Mouse (Mus musculus) midbrain, embryonic 14.5 days (tissue): ENCODE measurements around the gene Prps1l1. TPM values are rescaled to one million over a fixed set of nuclear protein-coding genes. Genes with fewer than 3 reads are reported as not detected.

ENCODE experiments used
- ATAC-seq: fragments of 200-750 bp; cut with Nextera tagmentation; 2 replicates; pipeline ENCODE4 v1.8.0; 2017; ENCODE audit warnings: moderate number of reproducible peaks, moderate library complexity; ENCODE audit not compliant: low FRiP score, low TSS enrichment
- DNase-seq: peaks from one replicate; pipeline ENCODE4 v3.0.0-alpha.2; 2015
- H3K27ac ChIP-seq: fragments of 300-500 bp; sonication (generic); replicated peaks from 2 replicates; pipeline ENCODE4 v1.5.1; 2014; ENCODE audit warnings: mild to moderate bottlenecking, low read depth, low read length, moderate library complexity
- H3K27me3 ChIP-seq: fragments of 300-500 bp; sonication (generic); 2 replicates; pipeline ENCODE4 v1.6.1; 2014; ENCODE audit warnings: low read length, control low read depth, mixed read lengths; ENCODE audit not compliant: control insufficient read depth, insufficient read depth
- H3K36me3 ChIP-seq: fragments of 300-500 bp; sonication (generic); 2 replicates; pipeline ENCODE4 v1.6.1; 2014; ENCODE audit warnings: low read length, control low read depth; ENCODE audit not compliant: control insufficient read depth, insufficient read depth
- H3K4me1 ChIP-seq: fragments of 300-500 bp; sonication (generic); 2 replicates; pipeline ENCODE4 v1.6.1; 2014; ENCODE audit warnings: mild to moderate bottlenecking, antibody characterized with exemption, low read length, control low read depth; ENCODE audit not compliant: control insufficient read depth, insufficient read depth
- H3K4me2 ChIP-seq: fragments of 300-500 bp; sonication (generic); 2 replicates; pipeline ENCODE4 v1.6.1; 2014; ENCODE audit warnings: mild to moderate bottlenecking, low read length, moderate library complexity
- H3K4me3 ChIP-seq: fragments of 300-500 bp; sonication (generic); replicated peaks from 2 replicates; pipeline ENCODE4 v1.5.1; 2014; ENCODE audit warnings: low read depth, low read length
- H3K9ac ChIP-seq: fragments of 300-500 bp; sonication (generic); replicated peaks from 2 replicates; pipeline ENCODE4 v1.6.1; 2014; ENCODE audit warnings: mild to moderate bottlenecking, low read length, moderate library complexity
- H3K9me3 ChIP-seq: fragments of 300-500 bp; sonication (generic); 2 replicates; pipeline ENCODE4 v1.6.1; 2016; ENCODE audit warnings: low read length, control low read depth, mixed read lengths; ENCODE audit not compliant: control insufficient read depth
- WGBS: fragments of 180-500 bp; shearing (Covaris S2); extraction: QIAGEN DNeasy Blood & Tissue Kit; methylation state at CpG from one replicate; pipeline ENCODE4 v1.1.7; 2014; 5-methylcytosine and 5-hydroxymethylcytosine counted together
- polyA plus RNA-seq: library from polyadenylated mRNA; unstranded; fragments of >200 nt; fragmentation: Nextera tagmentation; extraction: Ambion mirVana; gene quantifications from 2 replicates; pipeline ENCODE4 v1.2.1, GENCODE M21; 2014

The Prps1l1 gene
- polyA plus RNA-seq, result not detected in 2 replicates

DNA sequence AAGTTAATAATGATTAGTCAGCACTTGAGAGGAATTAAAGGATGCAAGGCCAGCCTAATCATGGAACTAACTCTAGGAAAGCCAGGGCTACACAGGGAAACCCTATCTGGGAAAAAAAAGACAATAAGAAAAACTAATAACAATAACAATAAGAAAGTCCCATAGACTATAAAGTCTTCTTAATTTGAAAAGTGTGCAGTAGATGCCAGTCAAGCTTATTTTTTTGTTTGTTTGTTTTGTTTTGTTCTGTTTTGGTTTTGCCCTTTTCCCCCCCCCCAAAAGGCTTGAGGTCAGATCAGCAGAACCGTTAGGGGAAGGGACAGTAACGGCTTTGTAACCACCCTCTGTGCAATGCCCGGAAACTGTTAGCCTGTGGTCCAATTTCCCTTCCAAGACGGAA, at the start of gene Prps1l1:
Gene Prps1l1, plus strand, starts transcription at position 301 of the 400 bp plus-strand sequence.
- Histone ChIP-seq H3K4me3 (no peak within 1 kb of the TSS), H3K9me3 (no peaks in the 10 kb centered on the region), H3K36me3 (no peaks in the 10 kb centered on the region), H3K9ac (no peak within 1 kb of the TSS), H3K4me2 (no peak within 1 kb of the TSS), H3K27ac (no peak within 1 kb of the TSS), H3K4me1 (no peaks in the 10 kb centered on the region), H3K27me3 (no peaks in the 10 kb centered on the region)
- 93% methylated on average over 4 of the region's 4 CpGs for WGBS
- DNase-seq, result no peak
- no peak for ATAC-seq

DNA sequence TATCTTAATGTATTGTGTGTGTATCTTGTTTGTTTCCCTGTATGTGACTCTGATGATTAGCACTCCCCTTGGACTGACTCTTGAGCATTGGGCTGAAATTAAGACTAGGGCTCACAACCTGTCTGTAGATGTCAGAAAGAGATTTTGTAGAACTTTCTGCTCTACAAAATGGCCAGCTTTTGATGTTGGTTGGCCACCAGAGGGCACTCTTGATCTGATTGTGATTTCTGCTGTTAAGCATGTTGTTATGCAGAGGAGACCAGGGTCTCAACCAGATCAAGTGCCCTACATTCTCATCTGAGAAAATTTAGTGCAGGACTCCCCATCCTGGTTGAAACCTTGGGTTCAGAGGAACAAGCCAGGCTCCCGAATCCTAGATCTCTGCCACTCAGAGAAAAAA, 46.6 kb upstream of the Prps1l1 start:
- Histone ChIP-seq H3K4me3 (no peak overlapping the region), H3K9me3 (no peaks in the 10 kb centered on the region; the same call in 1 of the 2 replicates), H3K27ac (no peak overlapping the region), H3K9ac (no peak overlapping the region), H3K27me3 (no peaks in the 10 kb centered on the region), H3K4me2 (no peak overlapping the region), H3K36me3 (no peaks in the 10 kb centered on the region), H3K4me1 (no peaks in the 10 kb centered on the region)
- ATAC-seq, result no peak
- WGBS, result 97% methylated on average over 1 of the region's 1 CpGs
- no peak for DNase-seq

DNA sequence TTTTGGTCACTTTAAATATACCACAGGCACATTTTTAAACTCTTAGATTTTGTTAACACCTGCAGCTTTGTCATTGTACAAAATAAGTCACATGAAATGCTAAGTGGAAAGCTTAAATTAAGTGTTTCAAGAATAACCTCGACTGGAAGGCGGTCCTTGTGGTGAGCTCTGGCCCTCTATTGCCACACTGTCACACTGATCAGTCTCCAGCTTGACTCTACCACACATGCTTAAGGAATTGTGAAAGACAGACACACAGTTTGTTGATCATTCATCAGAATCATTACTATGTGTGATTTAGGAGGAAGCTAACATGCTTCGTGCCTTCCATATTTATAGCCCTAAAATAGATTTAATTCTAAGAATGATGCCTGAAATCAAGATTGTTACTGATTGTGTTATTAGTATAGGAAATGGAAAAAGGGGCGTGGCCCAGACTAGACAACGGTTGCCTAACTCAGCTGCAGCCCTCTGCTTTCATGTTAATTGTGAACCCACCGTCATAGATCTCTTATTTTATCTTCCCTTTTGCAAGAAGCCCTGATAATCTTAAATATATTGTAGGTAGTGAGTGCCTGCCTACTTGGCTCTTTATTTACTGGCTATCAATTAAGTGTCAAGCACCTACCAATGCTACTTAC, 35.4 kb upstream of the Prps1l1 start:
- 86% methylated on average over 6 of the region's 6 CpGs for WGBS
- ATAC-seq, result no peak
- no peaks in the 10 kb centered on the region for H3K36me3 ChIP-seq

DNA sequence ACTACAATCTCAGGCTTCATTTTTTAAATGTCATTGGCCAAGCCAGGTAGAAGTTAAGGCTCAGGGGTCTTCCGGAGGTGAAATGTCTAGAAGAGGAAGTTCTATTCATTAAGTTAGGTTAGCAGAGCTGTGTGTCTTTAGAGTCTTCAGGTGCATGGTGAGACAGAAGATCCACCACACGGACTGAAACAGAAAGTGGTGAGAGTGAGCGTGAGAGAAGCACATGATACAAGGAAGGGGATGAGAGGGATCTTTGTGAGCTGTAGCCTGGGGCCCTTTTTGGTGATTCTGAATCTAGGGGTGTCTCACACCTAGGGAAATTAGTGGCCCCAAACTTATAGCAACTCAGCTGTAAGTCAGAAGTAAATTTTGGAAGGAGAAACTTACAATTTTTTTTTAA, 8.6 kb upstream of the Prps1l1 start:
- DNase-seq (no peak), ATAC-seq (no peak)
- no peaks in the 10 kb centered on the region for H3K9me3 ChIP-seq
- H3K4me3 ChIP-seq, result no peak overlapping the region
- no peak overlapping the region for H3K9ac ChIP-seq
- H3K27me3 ChIP-seq, result no peaks in the 10 kb centered on the region
- no peak overlapping the region for H3K27ac ChIP-seq
- WGBS, result 97% methylated on average over 3 of the region's 3 CpGs
- no peak overlapping the region for H3K4me2 ChIP-seq
- no peaks in the 10 kb centered on the region for H3K4me1 ChIP-seq
- H3K36me3 ChIP-seq, result no peaks in the 10 kb centered on the region

More for the DNA sequence above, 35.4 kb upstream of the Prps1l1 start:
- Histone ChIP-seq H3K4me2 (no peak overlapping the region), H3K4me3 (no peak overlapping the region), H3K9me3 (no peaks in the 10 kb centered on the region), H3K27me3 (no peaks in the 10 kb centered on the region), H3K9ac (no peak overlapping the region), H3K27ac (no peak overlapping the region), H3K4me1 (no peaks in the 10 kb centered on the region)
- no peak for DNase-seq

DNA sequence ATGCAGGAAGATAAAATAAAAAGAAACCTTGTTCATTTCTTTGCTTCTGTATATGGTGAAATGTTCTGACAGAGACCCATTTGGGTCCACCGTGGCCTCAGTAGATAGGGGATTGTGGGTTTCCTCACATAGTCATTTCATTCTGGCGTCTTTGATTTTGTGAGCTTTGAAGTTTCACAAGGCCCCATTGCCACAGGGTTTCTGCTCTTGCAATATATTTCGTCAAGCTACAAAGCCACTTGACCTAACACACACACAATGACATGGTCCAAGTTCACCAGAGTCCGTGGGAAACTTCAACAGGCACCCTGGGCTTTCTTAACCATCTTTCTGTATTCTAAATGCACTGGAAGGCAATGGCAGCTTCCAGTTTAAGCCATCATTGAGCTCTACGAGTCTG, 1.3 kb downstream of the Prps1l1 start:
- WGBS, result 87% methylated on average over 5 of the region's 5 CpGs
- Histone ChIP-seq H3K4me3 (no peak overlapping the region), H3K27ac (no peak overlapping the region)

DNA sequence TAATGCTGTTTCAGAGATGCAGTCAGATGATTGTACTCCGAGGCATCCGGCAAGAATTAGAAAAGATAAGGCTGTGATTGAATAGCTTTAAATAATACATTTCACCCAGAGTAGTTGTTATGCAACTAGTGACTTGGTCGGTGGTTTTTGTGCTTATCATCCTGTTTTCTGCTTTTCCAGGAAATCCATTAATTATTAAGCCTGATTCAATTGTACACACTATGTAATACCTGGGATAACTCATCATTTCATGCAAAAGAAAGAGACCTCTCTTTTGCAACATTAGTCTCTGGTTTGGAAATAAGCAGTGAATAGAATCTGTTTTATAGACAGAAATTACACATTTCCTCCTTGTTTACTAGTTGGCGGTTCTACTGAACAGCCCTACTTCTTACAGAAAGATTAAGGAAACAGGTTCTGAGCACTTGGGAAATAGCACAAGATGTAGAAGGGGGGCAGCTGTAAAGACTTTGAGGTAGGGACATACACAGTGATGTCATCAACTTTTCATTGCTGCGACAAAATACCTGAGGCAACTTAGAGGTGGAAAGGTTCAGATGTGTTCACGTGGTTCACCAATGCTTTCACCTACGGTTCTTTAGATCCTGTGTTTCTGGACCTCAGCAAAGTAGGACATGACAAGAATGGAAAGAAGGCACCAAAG, 5.1 kb downstream of the Prps1l1 start:
- no peak for DNase-seq
- H3K27ac ChIP-seq, result no peak overlapping the region
- no peaks in the 10 kb centered on the region for H3K4me1 ChIP-seq
- H3K36me3 ChIP-seq, result no peaks in the 10 kb centered on the region
- no peak for ATAC-seq
- H3K9me3 ChIP-seq, result no peaks in the 10 kb centered on the region
- 80% methylated on average over 7 of the region's 7 CpGs for WGBS
- H3K27me3 ChIP-seq, result no peaks in the 10 kb centered on the region
- H3K4me3 ChIP-seq, result no peak overlapping the region
- H3K4me2 ChIP-seq, result no peak overlapping the region
- no peak overlapping the region for H3K9ac ChIP-seq

More for the DNA sequence above, 1.3 kb downstream of the Prps1l1 start:
- Histone ChIP-seq H3K9ac (no peak overlapping the region), H3K27me3 (no peaks in the 10 kb centered on the region), H3K4me2 (no peak overlapping the region), H3K4me1 (no peaks in the 10 kb centered on the region), H3K36me3 (no peaks in the 10 kb centered on the region), H3K9me3 (no peaks in the 10 kb centered on the region)
- no peak for DNase-seq
- ATAC-seq, result no peak

DNA sequence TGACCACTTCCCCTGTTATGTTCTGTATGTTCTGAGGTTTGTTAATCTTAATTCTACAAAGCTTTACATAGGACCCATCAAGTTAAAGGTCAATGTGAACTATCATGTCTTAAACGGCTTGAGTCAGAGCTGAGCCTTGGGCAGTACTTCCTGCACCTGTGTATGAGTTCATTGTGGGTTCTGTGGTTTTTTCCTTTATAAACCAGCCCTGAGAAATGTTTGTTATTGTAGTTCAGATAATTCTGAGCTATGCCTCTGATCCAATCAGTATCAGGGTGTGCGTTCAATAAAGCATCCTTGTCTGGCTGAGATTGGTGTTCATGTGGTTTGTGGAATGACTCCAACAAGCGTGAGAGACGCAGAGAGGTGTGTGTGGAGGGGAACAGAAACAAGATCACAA, 5.8 kb downstream of the Prps1l1 start:
- no peak overlapping the region for H3K4me2 ChIP-seq
- H3K27ac ChIP-seq, result no peak overlapping the region
- no peak overlapping the region for H3K9ac ChIP-seq
- H3K4me1 ChIP-seq, result no peaks in the 10 kb centered on the region
- no peaks in the 10 kb centered on the region for H3K9me3 ChIP-seq
- DNase-seq, result no peak
- no peak for ATAC-seq
- WGBS, result 92% methylated on average over 4 of the region's 4 CpGs
- no peaks in the 10 kb centered on the region for H3K27me3 ChIP-seq
- no peak overlapping the region for H3K4me3 ChIP-seq
- H3K36me3 ChIP-seq, result no peaks in the 10 kb centered on the region

DNA sequence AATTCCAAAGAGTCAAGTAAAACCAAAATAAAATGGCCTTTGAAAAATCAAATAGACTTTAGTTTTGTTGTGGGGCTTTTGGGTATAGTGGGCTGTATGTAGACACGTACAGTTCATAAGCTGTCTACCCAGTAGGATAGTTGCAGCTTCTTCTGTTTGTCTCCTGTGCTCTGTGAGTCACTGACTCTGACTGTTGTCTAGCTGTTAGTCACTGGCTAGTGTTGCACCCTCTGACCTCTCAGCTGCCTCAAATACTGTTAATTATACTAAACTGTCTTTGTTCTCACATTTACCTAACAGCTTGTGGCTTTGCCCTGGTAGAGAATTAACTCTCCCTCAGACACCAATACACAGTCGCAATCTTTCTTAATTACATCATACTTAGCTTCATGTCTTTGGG, 7.3 kb downstream of the Prps1l1 start:
- no peak for DNase-seq
- Histone ChIP-seq H3K4me1 (no peaks in the 10 kb centered on the region), H3K9me3 (no peaks in the 10 kb centered on the region), H3K36me3 (no peaks in the 10 kb centered on the region), H3K4me2 (no peak overlapping the region), H3K27ac (no peak overlapping the region), H3K9ac (no peak overlapping the region), H3K4me3 (no peak overlapping the region), H3K27me3 (no peaks in the 10 kb centered on the region)
- no peak for ATAC-seq
- 86% methylated on average over 2 of the region's 2 CpGs for WGBS

DNA sequence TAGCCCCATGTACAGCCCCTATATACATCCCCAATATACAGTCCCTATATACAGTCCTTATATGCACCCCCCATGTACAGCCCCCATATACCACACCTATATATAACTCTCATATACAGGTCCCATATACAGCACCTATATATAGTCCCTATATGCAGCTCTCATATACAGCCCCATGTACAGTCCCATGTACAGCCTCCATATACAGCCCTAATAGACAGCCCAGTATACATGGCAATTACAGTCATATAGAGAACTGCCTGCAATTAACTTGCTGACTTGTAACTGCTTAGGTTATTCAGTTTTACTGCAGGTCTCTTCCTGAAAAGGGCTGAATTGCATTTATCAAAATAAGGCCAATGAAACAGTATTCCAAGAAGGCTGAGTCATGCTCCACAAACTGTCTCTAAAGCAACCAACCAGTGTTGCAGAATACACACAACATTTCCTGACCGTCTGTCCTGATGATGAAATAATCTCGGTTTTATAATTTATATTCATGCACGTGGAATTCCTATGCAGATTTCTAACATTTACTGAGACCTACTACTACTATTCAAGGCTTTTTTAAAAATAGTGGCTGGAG, 13.1 kb downstream of the Prps1l1 start:
- WGBS, result 90% methylated on average over 3 of the region's 3 CpGs
- Histone ChIP-seq H3K36me3 (no peaks in the 10 kb centered on the region), H3K4me2 (no peak overlapping the region), H3K9ac (no peak overlapping the region), H3K4me3 (no peak overlapping the region), H3K27me3 (no peaks in the 10 kb centered on the region), H3K9me3 (no peaks in the 10 kb centered on the region), H3K4me1 (no peaks in the 10 kb centered on the region), H3K27ac (no peak overlapping the region)
- DNase-seq (no peak), ATAC-seq (peak; percentile 40; the same call in 1 of the 2 replicates)
